Mouse (Mus musculus): ENCODE measurements around the gene Gm5127. TPM values are rescaled to one million over a fixed set of nuclear protein-coding genes. Genes with fewer than 3 reads are reported as not detected.

Gm5127 gene
- polyA plus RNA-seq, 1 experiment: not detected

- TF ChIP-seq MYOG (IDR thresholded peaks at IDR 0.05; ENCODE audit: control insufficient read depth in 1 of 3, insufficient read depth in 1 of 3, insufficient read length in 2 of 3, low read depth in 2 of 3): no peak
- TF ChIP-seq SRF (IDR thresholded peaks at IDR 0.05; ENCODE audit: control insufficient read depth, insufficient read length, low read depth): no peak
- TF ChIP-seq CEBPB (IDR thresholded peaks at IDR 0.05; ENCODE audit: insufficient read depth, poor library complexity, severe bottlenecking): no peak
- no peak for TF ChIP-seq POLR2AphosphoS2 (IDR thresholded peaks at IDR 0.05; ENCODE audit: insufficient read length, low read depth)
- no peak for TF ChIP-seq MAX (IDR thresholded peaks at IDR 0.05; ENCODE audit: low read depth)
- TF ChIP-seq TCF12 (IDR thresholded peaks at IDR 0.05; ENCODE audit: insufficient read depth, poor library complexity, severe bottlenecking): no peak
- no peak for TF ChIP-seq USF1 (IDR thresholded peaks at IDR 0.05; ENCODE audit: low read depth)
- TF ChIP-seq POLR2A (IDR thresholded peaks at IDR 0.05; ENCODE audit: insufficient read length, low read depth): no peak
These were observed 20.4 kb downstream of the Gm5127 start, which contains the start of gene Cysltr1 for GRCm38 (mm10) chrX:106603386-106603785. Gene Cysltr1, minus strand, starts transcription at chrX:106603679.

GRCm38 (mm10) chrX:106622512-106622911 is 39.5 kb downstream of the Gm5127 start:
- Histone ChIP-seq H3K4me3 (no peak overlapping the region), H3K4me2 (ENCODE audit: low read depth) (no peak overlapping the region), H3K79me2 (ENCODE audit: control insufficient read depth, insufficient read depth) (no peaks in the 10 kb centered on the region), H3ac (ENCODE audit: control insufficient read depth, insufficient read length) (no peak overlapping the region), H3K36me3 (ENCODE audit: control insufficient read depth, insufficient read depth) (no peaks in the 10 kb centered on the region), H3K27me3 (ENCODE audit: control insufficient read depth, insufficient read depth, insufficient read length) (no peaks in the 10 kb centered on the region)
- no peak for TF ChIP-seq CEBPB (IDR thresholded peaks at IDR 0.05; ENCODE audit: insufficient read depth, poor library complexity, severe bottlenecking)
- no peak for TF ChIP-seq USF1 (IDR thresholded peaks at IDR 0.05; ENCODE audit: low read depth)
- TF ChIP-seq TCF3 (IDR thresholded peaks at IDR 0.05; ENCODE audit: insufficient read length, low read depth): no peak
- no peak for TF ChIP-seq E2F4 (IDR thresholded peaks at IDR 0.05; ENCODE audit: insufficient read depth)
- TF ChIP-seq MYOD1 (IDR thresholded peaks at IDR 0.05; ENCODE audit: control insufficient read depth in 1 of 3, insufficient read length in 2 of 3, low read depth in 2 of 3): no peak
- TF ChIP-seq POLR2AphosphoS2 (IDR thresholded peaks at IDR 0.05; ENCODE audit: insufficient read length, low read depth): no peak
- no peak for TF ChIP-seq MYOG (IDR thresholded peaks at IDR 0.05; ENCODE audit: control insufficient read depth in 1 of 3, insufficient read depth in 1 of 3, insufficient read length in 2 of 3, low read depth in 2 of 3)

More at GRCm38 (mm10) chrX:106603386-106603785, 20.4 kb downstream of the Gm5127 start, which contains the start of gene Cysltr1:
- Histone ChIP-seq H3ac (ENCODE audit: control insufficient read depth, insufficient read length) (no peak within 1 kb of the TSS), H3K4me3 (no peak within 1 kb of the TSS), H3K79me2 (ENCODE audit: control insufficient read depth, insufficient read depth) (no peaks in the 10 kb centered on the region), H3K36me3 (ENCODE audit: control insufficient read depth, insufficient read depth) (no peaks in the 10 kb centered on the region), H3K27me3 (ENCODE audit: control insufficient read depth, insufficient read depth, insufficient read length) (no peaks in the 10 kb centered on the region), H3K4me2 (ENCODE audit: low read depth) (no peak within 1 kb of the TSS)

GRCm38 (mm10) chrX:106623667-106624066 is 40.7 kb downstream of the Gm5127 start:
- Histone ChIP-seq H3K79me2 (ENCODE audit: control insufficient read depth, insufficient read depth) (no peaks in the 10 kb centered on the region), H3K4me3 (no peak overlapping the region), H3K36me3 (ENCODE audit: control insufficient read depth, insufficient read depth) (no peaks in the 10 kb centered on the region), H3K4me2 (ENCODE audit: low read depth) (no peak overlapping the region), H3K27me3 (ENCODE audit: control insufficient read depth, insufficient read depth, insufficient read length) (no peaks in the 10 kb centered on the region), H3ac (ENCODE audit: control insufficient read depth, insufficient read length) (no peak overlapping the region)
- TF ChIP-seq CEBPB (IDR thresholded peaks at IDR 0.05; ENCODE audit: insufficient read depth, poor library complexity, severe bottlenecking) (no peak), POLR2A (IDR thresholded peaks at IDR 0.05; ENCODE audit: insufficient read length, low read depth) (no peak), SRF (IDR thresholded peaks at IDR 0.05; ENCODE audit: control insufficient read depth, insufficient read length, low read depth) (no peak), POLR2AphosphoS2 (IDR thresholded peaks at IDR 0.05; ENCODE audit: insufficient read length, low read depth) (no peak), USF1 (IDR thresholded peaks at IDR 0.05; ENCODE audit: low read depth) (no peak), E2F4 (IDR thresholded peaks at IDR 0.05; ENCODE audit: insufficient read depth) (no peak), REST (IDR thresholded peaks at IDR 0.05; ENCODE audit: insufficient read depth, insufficient read length) (no peak), MAX (IDR thresholded peaks at IDR 0.05; ENCODE audit: low read depth) (no peak), MYOD1 (IDR thresholded peaks at IDR 0.05; ENCODE audit: control insufficient read depth in 1 of 3, insufficient read length in 2 of 3, low read depth in 2 of 3) (no peak), MYOG (IDR thresholded peaks at IDR 0.05; ENCODE audit: control insufficient read depth in 1 of 3, insufficient read depth in 1 of 3, insufficient read length in 2 of 3, low read depth in 2 of 3) (no peak)

DNA sequence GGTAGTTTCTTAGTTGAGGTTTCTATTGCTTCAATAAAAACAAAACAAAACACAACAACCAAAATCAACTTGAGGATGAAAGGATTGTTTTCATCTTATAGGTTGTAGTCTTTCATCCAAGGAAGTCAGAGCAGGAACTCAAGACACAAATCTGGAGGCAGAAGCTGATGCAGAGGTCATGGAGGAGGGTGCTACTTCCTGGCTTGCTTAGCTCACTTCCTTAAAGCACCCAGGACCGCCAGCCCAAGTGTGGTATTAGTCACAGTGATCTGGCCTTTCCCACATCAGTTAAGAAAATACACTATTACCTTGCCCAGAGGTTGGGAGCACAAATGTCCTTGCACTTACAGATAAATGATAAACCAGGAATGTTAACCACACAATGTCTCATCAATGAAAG is 45.5 kb downstream of the Gm5127 start:
- TF ChIP-seq TCF12 (IDR thresholded peaks at IDR 0.05; ENCODE audit: insufficient read depth, poor library complexity, severe bottlenecking): no peak
- no peak for TF ChIP-seq POLR2A (IDR thresholded peaks at IDR 0.05; ENCODE audit: insufficient read length, low read depth)
- TF ChIP-seq MYOG (IDR thresholded peaks at IDR 0.05; ENCODE audit: control insufficient read depth in 1 of 3, insufficient read depth in 1 of 3, insufficient read length in 2 of 3, low read depth in 2 of 3): no peak
- TF ChIP-seq MYOD1 (IDR thresholded peaks at IDR 0.05; ENCODE audit: control insufficient read depth in 1 of 3, insufficient read length in 2 of 3, low read depth in 2 of 3): no peak
- TF ChIP-seq SRF (IDR thresholded peaks at IDR 0.05; ENCODE audit: control insufficient read depth, insufficient read length, low read depth): no peak
- TF ChIP-seq CEBPB (IDR thresholded peaks at IDR 0.05; ENCODE audit: insufficient read depth, poor library complexity, severe bottlenecking): no peak
- no peak for TF ChIP-seq POLR2AphosphoS2 (IDR thresholded peaks at IDR 0.05; ENCODE audit: insufficient read length, low read depth)
- TF ChIP-seq USF1 (IDR thresholded peaks at IDR 0.05; ENCODE audit: low read depth): no peak
- TF ChIP-seq TCF3 (IDR thresholded peaks at IDR 0.05; ENCODE audit: insufficient read length, low read depth): no peak
- no peak for TF ChIP-seq REST (IDR thresholded peaks at IDR 0.05; ENCODE audit: insufficient read depth, insufficient read length)
- TF ChIP-seq E2F4 (IDR thresholded peaks at IDR 0.05; ENCODE audit: insufficient read depth): no peak
- TF ChIP-seq MAX (IDR thresholded peaks at IDR 0.05; ENCODE audit: low read depth): no peak
- H3K27me3 ChIP-seq (ENCODE audit: control insufficient read depth, insufficient read depth, insufficient read length): no peaks in the 10 kb centered on the region
- H3ac ChIP-seq (ENCODE audit: control insufficient read depth, insufficient read length): no peak overlapping the region

GRCm38 (mm10) chrX:106633543-106633942 is 50.6 kb downstream of the Gm5127 start:
- TF ChIP-seq USF1 (IDR thresholded peaks at IDR 0.05; ENCODE audit: low read depth) (no peak), MAX (IDR thresholded peaks at IDR 0.05; ENCODE audit: low read depth) (no peak), TCF3 (IDR thresholded peaks at IDR 0.05; ENCODE audit: insufficient read length, low read depth) (no peak), CEBPB (IDR thresholded peaks at IDR 0.05; ENCODE audit: insufficient read depth, poor library complexity, severe bottlenecking) (no peak)
- Histone ChIP-seq H3K4me2 (ENCODE audit: low read depth) (no peak overlapping the region), H3K79me2 (ENCODE audit: control insufficient read depth, insufficient read depth) (no peaks in the 10 kb centered on the region)

More for the DNA sequence above, 45.5 kb downstream of the Gm5127 start:
- H3K79me2 ChIP-seq (ENCODE audit: control insufficient read depth, insufficient read depth): no peaks in the 10 kb centered on the region
- H3K4me3 ChIP-seq: no peak overlapping the region
- no peaks in the 10 kb centered on the region for H3K36me3 ChIP-seq (ENCODE audit: control insufficient read depth, insufficient read depth)
- H3K4me2 ChIP-seq (ENCODE audit: low read depth): no peak overlapping the region

More at GRCm38 (mm10) chrX:106633543-106633942, 50.6 kb downstream of the Gm5127 start:
- H3K27me3 ChIP-seq (ENCODE audit: control insufficient read depth, insufficient read depth, insufficient read length): no peaks in the 10 kb centered on the region
- no peak overlapping the region for H3K4me3 ChIP-seq
- no peak overlapping the region for H3ac ChIP-seq (ENCODE audit: control insufficient read depth, insufficient read length)
- H3K36me3 ChIP-seq (ENCODE audit: control insufficient read depth, insufficient read depth): no peaks in the 10 kb centered on the region
